Mouse (Mus musculus) lung, adult 2 months (tissue): ENCODE results near the gene 2010111I01Rik.

Experiments
- CTCF ChIP-seq: fragments of 200-500 bp; IDR thresholded peaks from 2 replicates; pipeline ENCODE4 v1.5.1; 2011; ENCODE audit warnings: mild to moderate bottlenecking, low read length, control low read depth; ENCODE audit not compliant: insufficient read depth
- POLR2A ChIP-seq: fragments of 200-500 bp; IDR thresholded peaks from 2 replicates; pipeline ENCODE4 v1.6.1; 2011; ENCODE audit warnings: low read depth, mild to moderate bottlenecking, control low read depth, low read length, borderline replicate concordance; ENCODE audit errors: extremely low read depth

GRCm38 (mm10) chr13:63272602-63273229 is 308.0 kb downstream of the 2010111I01Rik start:
- TF ChIP-seq CTCF (no peak), POLR2A (peak; percentile 81; the same call in 1 of the 2 replicates)
